Mouse (Mus musculus) heart, adult 2 months (tissue): ENCODE measurements at regions not wholly inside any gene's neighbourhood (a gene's known extent, or its start where the extent isn't known, plus 50 kb on each side); places are given as distances from the start of the nearest gene placed in this dataset.

Experiments
- DNase-seq, 2 experiments: peaks; one replicate each; pipeline ENCODE4 v3.0.0; 2021
- H3K27ac ChIP-seq: fragments of 200-600 bp; 2 replicates; pipeline ENCODE4 v1.8.1; 2022
- H3K27me3 ChIP-seq: fragments of 200-500 bp; 2 replicates; pipeline ENCODE4 v1.6.1; 2012; ENCODE audit warnings: mild to moderate bottlenecking, low read length, inconsistent platforms, mixed read lengths; ENCODE audit not compliant: control insufficient read depth, insufficient read depth
- H3K36me3 ChIP-seq: fragments of 200-500 bp; 2 replicates; pipeline ENCODE4 v1.6.1; 2012; ENCODE audit warnings: low read length, inconsistent platforms; ENCODE audit not compliant: control insufficient read depth, insufficient read depth
- H3K4me1 ChIP-seq: fragments of 200-500 bp; 2 replicates; pipeline ENCODE4 v1.6.1; 2011; ENCODE audit warnings: low read length; ENCODE audit not compliant: control insufficient read depth, insufficient read depth
- H3K4me3 ChIP-seq: fragments of 200-600 bp; 2 replicates; pipeline ENCODE4 v1.8.1; 2022
- H3K79me2 ChIP-seq: fragments of 200-500 bp; replicated peaks from 2 replicates; pipeline ENCODE4 v1.6.1; 2012; ENCODE audit warnings: mild to moderate bottlenecking, inconsistent platforms, low read length, moderate library complexity, mixed read lengths; ENCODE audit not compliant: control insufficient read depth, insufficient read depth
- H3K9ac ChIP-seq: fragments of 200-500 bp; 2 replicates; pipeline ENCODE4 v1.6.1; 2012; ENCODE audit warnings: low read depth, mild to moderate bottlenecking, control low read depth, inconsistent platforms, low read length, mixed read lengths
- CTCF ChIP-seq: fragments of 200-600 bp; IDR thresholded peaks from 2 replicates; pipeline ENCODE4 v1.8.1; 2022; ENCODE audit warnings: antibody characterized with exemption, mild to moderate bottlenecking, moderate library complexity
- EP300 ChIP-seq: fragments of 200-500 bp; IDR thresholded peaks from 2 replicates; pipeline ENCODE4 v1.6.1; 2011; ENCODE audit warnings: low read depth, low read length, control low read depth; ENCODE audit not compliant: insufficient read depth
- POLR2A ChIP-seq: fragments of 200-500 bp; IDR thresholded peaks from 2 replicates; pipeline ENCODE4 v1.6.1; 2011; ENCODE audit warnings: mild to moderate bottlenecking, low read depth, low read length, control low read depth; ENCODE audit not compliant: insufficient read depth
- WGBS: fragments of 180-500 bp; shearing (Covaris S2); methylation state at CpG from one replicate; pipeline ENCODE4 v1.1.7; 2018; 5-methylcytosine and 5-hydroxymethylcytosine counted together
- intact Hi-C: fragments of 180-260 bp; cut with DNase I; formaldehyde crosslinking; loops from one replicate; pipeline ENCODE4 v1.15.1; 2025

DNA sequence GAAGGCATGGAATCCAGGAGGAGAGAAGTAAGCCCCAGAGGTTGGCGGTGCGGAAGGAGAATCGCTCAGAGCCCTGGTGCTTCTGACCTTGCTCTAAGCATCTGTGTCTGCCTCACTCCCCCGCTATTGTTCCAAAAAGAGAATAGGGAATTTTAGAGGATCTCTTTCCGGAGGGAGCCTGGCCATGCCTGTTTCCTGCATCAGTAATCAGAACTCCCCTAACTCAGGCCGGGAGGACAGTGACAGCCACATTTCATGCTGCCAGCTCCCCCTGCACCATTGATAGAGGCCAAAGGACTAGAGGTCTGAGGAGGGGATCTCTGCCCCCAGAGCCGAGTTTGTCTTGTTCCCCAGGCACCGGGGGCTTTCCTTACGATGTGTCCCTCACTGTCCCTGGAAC, 53.0 kb upstream of the Slc22a12 start:
- WGBS: 38% methylated on average over 9 of the region's 9 CpGs
- TF ChIP-seq EP300: no peak
- no peak for TF ChIP-seq POLR2A
- TF ChIP-seq CTCF: no peak
- Histone ChIP-seq H3K9ac (no peak overlapping the region), H3K36me3 (no peaks in the 10 kb centered on the region), H3K4me3 (no peak overlapping the region), H3K4me1 (no peaks in the 10 kb centered on the region), H3K79me2 (no peaks in the 10 kb centered on the region), H3K27me3 (no peaks in the 10 kb centered on the region), H3K27ac (no peak overlapping the region)
- DNase-seq: no peak
- intact Hi-C loops: no loop called here
